In genomic region chr8:70373397-70374317, GRCm38 (mm10) we compare ENCODE assay signal across 8 mouse cellular contexts. TPM values are rescaled to one million over a fixed set of nuclear protein-coding genes. Genes with fewer than 3 reads are reported as not detected.
DNase-seq lines count a peak whose midpoint lies in the region; ATAC-seq and TF ChIP-seq lines count a peak whose summit lies in the region.

Gene Comp, plus strand, starts transcription at chr8:70373558.

- peak within 1 kb of the TSS; percentile 47 for H3K4me3 ChIP-seq in kidney, embryonic 15.5 days (replicated peaks)
- H3K4me3 ChIP-seq in hindbrain, embryonic 14.5 days (replicated peaks; ENCODE audit: low read length): peak within 1 kb of the TSS; percentile 24
- peak within 1 kb of the TSS; percentile 8 for H3K4me3 ChIP-seq in myocyte

- WGBS in kidney, embryonic 15.5 days: 3% methylated on average over 47 of the region's 47 CpGs
- 3% methylated on average over 47 of the region's 47 CpGs for WGBS in hindbrain, embryonic 14.5 days

- peak within 1 kb of the TSS; percentile 77 for H3K4me2 ChIP-seq in kidney, embryonic 15.5 days
- H3K4me2 ChIP-seq in hindbrain, embryonic 14.5 days (replicated peaks): peak within 1 kb of the TSS; percentile 45
- H3K4me2 ChIP-seq in myocyte (ENCODE audit: low read depth): peak within 1 kb of the TSS; percentile 86

- no peak within 1 kb of the TSS for H3ac ChIP-seq in myocyte (ENCODE audit: control insufficient read depth, insufficient read length)

- H3K4me1 ChIP-seq in kidney, embryonic 15.5 days: peaks cover 45% of the 10 kb centered on the region
- peaks cover 9% of the 10 kb centered on the region for H3K4me1 ChIP-seq in hindbrain, embryonic 14.5 days (replicated peaks; ENCODE audit: control insufficient read depth, insufficient read depth, low read length)

- H3K36me3 ChIP-seq in kidney, embryonic 15.5 days: no peaks in the 10 kb centered on the region
- H3K36me3 ChIP-seq in hindbrain, embryonic 14.5 days (replicated peaks; ENCODE audit: control insufficient read depth, insufficient read depth): no peaks in the 10 kb centered on the region
- no peaks in the 10 kb centered on the region for H3K36me3 ChIP-seq in myocyte (ENCODE audit: control insufficient read depth, insufficient read depth)

- 0 out of 2 replicates have a peak within 1 kb of the TSS, but pooled peaks have one; percentile 9 for H3K9ac ChIP-seq in kidney, embryonic 15.5 days
- no peak within 1 kb of the TSS for H3K9ac ChIP-seq in hindbrain, embryonic 14.5 days

- no peak within 1 kb of the TSS for H3K27ac ChIP-seq in kidney, embryonic 15.5 days
- no peak within 1 kb of the TSS for H3K27ac ChIP-seq in hindbrain, embryonic 14.5 days

- peaks cover 82% of the 10 kb centered on the region for H3K27me3 ChIP-seq in kidney, embryonic 15.5 days
- peaks cover 73% of the 10 kb centered on the region for H3K27me3 ChIP-seq in hindbrain, embryonic 14.5 days (ENCODE audit: control insufficient read depth, insufficient read depth, low read length)
- H3K27me3 ChIP-seq in myocyte (ENCODE audit: control insufficient read depth, insufficient read depth, insufficient read length): peaks cover 44% of the 10 kb centered on the region

- H3K9me3 ChIP-seq in kidney, embryonic 15.5 days (replicated peaks): no peaks in the 10 kb centered on the region
- no peaks in the 10 kb centered on the region for H3K9me3 ChIP-seq in hindbrain, embryonic 14.5 days (ENCODE audit: control insufficient read depth, low read length)

- no peaks in the 10 kb centered on the region for H3K79me2 ChIP-seq in myocyte (ENCODE audit: control insufficient read depth, insufficient read depth)

- TF ChIP-seq POLR2A in myocyte (IDR thresholded peaks at IDR 0.05; ENCODE audit: insufficient read length, low read depth): no peak

- no peak for DNase-seq in kidney, adult 18-20 months
- DNase-seq in cerebellum, adult 8-10 months: peak; percentile 39
- no peak for DNase-seq in hindbrain, embryonic 14.5 days (ENCODE audit: low spot score)
- DNase-seq in urinary bladder, adult 18-20 months (ENCODE audit: low spot score in 2 of 2): no peak
- no peak for DNase-seq in urinary bladder, postnatal 36 days (ENCODE audit: low spot score in 2 of 2)

- ATAC-seq in kidney, embryonic 15.5 days (replicated peaks; ENCODE audit: low FRiP score): no peak
- no peak for ATAC-seq in hindbrain, embryonic 14.5 days (ENCODE audit: low FRiP score)
- no peak for ATAC-seq in monocyte, adult 5-6 weeks (replicated peaks; ENCODE audit: insufficient number of reproducible peaks, low FRiP score, low TSS enrichment, poor library complexity, severe bottlenecking)

TF ChIP-seq in myocyte, 11 proteins besides CTCF, POLR2A, EP300 and RAD21:
- no peak for TF ChIP-seq CEBPB (IDR thresholded peaks at IDR 0.05; ENCODE audit: insufficient read depth, poor library complexity, severe bottlenecking)
- TF ChIP-seq MYOG (IDR thresholded peaks at IDR 0.05; ENCODE audit: control insufficient read depth in 1 of 3, insufficient read depth in 1 of 3, insufficient read length in 2 of 3, low read depth in 2 of 3): peak in 2 of 3 experiments; percentile 33 to 50
- TF ChIP-seq SRF (IDR thresholded peaks at IDR 0.05; ENCODE audit: control insufficient read depth, insufficient read length, low read depth): no peak
- TF ChIP-seq MYOD1 (IDR thresholded peaks at IDR 0.05; ENCODE audit: control insufficient read depth in 1 of 3, insufficient read length in 2 of 3, low read depth in 2 of 3): peak in 2 of 3 experiments; percentile 13 to 56

RNA-seq across cellular contexts. Expression of gene Comp, which starts in this region (rescaled TPM):
- polyA plus RNA-seq in kidney, embryonic 15.5 days (2015; fragmentation: Nextera tagmentation; extraction: Ambion mirVana): 0.40 and 1.5 TPM in 2 replicates
- polyA plus RNA-seq in hindbrain, embryonic 14.5 days (2014; fragmentation: Nextera tagmentation; extraction: Ambion mirVana): 0.10 and 0.27 TPM in 2 replicates
- 0.05 TPM for polyA plus RNA-seq in myocyte (2012; fragmentation: generic; extraction: Trizol)
- total RNA-seq in monocyte, adult 5-6 weeks (2017): 0.11 to 4.1 TPM (median 0.19 TPM) in 3 replicates
